Mouse (Mus musculus): Measurements from ENCODE around the gene Cnp.
"Not testable (repeated sequence)": the region's sequence is repeated elsewhere in the genome, so short reads cannot be mapped to it uniquely, and the experiment has no call there.

The Cnp gene

GRCm38 (mm10) chr11:100555583-100555982 is 19.1 kb upstream of the Cnp start:
- DNase-seq, result peak; percentile 75

DNA sequence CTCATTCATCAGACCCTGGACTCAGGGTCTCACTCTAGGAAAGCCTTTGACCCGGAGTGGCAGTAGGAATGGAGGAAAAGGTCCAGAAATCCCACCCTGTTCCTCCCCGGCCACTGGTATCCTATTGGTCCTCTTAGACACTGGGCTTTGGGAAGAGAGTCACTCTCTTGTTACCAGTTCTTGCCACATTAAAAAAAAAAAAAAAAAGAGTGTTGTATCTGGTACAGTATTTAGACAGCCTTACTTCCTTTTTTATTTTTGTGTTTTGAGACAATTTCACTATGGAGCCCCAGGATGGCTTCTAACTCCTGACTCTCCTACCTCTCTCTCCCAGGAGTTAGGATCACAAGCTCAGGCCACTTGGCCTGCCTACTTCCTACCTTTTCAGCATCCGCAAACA is 17.1 kb upstream of the Cnp start:
- no peak for DNase-seq

GRCm38 (mm10) chr11:100559476-100559875 is 15.2 kb upstream of the Cnp start:
- DNase-seq, result no peak

DNA sequence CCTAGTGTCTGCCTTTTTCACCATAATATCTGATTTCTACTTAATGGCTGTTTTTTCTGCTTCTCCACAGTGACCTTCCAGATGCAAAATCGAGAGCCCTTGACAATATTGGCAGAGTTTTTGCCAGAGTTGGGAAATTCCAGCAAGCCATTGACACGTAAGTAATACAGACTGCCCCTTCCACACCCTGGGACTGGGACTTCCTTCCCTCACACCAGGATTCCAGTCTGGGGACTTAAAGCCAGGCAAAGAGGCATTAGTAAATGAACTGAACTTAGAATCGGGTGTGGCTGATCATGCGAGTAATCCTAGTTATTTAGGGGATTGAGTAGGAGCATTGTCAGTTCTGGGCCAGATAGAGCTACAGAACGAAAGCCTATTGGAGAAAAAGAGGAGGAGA is 13.0 kb upstream of the Cnp start:
- no peak for DNase-seq

DNA sequence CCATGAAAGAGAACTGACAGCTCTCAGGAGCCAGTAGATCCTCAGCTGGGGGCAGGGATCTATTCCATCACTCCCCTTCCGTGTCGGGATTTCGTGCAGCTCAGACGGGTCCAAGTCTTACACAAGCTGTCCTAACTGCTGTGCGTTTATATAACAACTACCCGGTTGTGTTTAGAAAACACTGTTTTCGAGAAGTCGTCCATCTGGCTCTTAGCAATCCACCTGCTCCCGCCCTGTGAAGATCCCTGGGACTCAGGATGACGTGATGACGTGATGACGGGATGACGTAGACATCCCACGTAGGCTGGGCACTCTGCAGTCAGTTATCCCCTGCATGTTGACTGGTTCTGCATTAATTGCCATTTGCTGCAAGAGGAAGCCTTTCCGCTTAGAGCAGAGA is 10.4 kb upstream of the Cnp start:
- no peak for DNase-seq

- DNase-seq, result no peak
These were observed 10.0 kb upstream of the Cnp start for GRCm38 (mm10) chr11:100564703-100565102.

DNA sequence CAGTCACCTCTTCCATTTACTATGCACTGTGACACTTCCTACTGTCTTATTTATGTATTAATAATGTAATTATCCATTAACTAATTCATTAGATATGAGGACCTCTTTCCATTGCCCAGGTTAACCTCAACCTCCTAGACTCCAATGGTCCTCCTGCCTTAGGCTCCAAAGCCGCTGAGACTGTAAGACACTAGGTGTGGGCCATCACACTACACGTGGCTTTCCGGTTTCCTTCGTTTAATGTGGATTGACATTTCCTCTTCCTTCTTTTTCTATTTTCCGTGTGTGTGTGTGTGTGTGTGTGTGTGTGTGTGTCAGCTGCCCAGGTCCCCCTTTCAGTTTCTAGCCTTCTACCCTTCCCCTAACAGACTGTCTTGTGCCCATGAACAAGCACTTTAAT is 7.5 kb upstream of the Cnp start:
- no peak for DNase-seq

DNA sequence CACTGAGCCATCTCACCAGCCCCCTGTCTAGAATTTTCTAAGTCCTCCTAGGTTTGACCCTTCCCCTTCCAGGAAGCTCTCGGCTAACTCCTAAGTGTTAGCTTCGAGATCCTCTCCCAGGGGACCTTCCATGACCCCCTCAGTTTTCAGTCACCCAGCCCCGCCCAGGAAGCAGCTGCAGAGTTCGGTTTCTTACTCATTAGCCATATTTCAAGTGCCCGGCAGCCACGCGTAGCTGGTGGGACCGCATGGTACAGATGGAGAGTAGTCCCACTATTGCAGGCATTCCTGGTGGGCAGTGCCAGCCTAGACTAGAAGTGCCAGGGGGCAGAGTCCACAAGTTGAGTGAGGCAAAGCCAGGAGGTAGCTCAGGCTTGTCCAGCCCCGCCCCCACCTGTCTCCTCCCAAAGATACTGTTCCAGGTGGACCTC is 6.9 kb upstream of the Cnp start:
- no peak for DNase-seq

DNA sequence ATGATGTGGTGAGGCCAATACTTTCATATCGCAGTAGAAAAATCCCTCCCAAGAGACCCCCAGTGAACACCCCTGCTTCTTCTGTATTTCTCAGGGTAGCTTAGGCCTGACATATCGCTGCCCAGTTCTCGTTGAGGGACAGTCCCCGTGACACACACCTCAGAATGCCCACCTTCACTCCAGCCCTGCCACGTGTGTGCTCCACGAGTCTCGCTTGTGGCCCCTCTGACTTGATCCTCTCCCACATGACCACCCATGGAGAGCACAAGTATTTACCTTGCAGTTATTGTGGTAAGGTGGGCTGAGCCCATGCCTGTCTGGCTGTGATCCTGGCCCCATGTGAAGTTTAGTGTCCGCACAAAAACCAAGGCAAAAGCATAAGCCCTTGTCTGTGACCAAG is 6.0 kb upstream of the Cnp start:
- no peak for DNase-seq

DNA sequence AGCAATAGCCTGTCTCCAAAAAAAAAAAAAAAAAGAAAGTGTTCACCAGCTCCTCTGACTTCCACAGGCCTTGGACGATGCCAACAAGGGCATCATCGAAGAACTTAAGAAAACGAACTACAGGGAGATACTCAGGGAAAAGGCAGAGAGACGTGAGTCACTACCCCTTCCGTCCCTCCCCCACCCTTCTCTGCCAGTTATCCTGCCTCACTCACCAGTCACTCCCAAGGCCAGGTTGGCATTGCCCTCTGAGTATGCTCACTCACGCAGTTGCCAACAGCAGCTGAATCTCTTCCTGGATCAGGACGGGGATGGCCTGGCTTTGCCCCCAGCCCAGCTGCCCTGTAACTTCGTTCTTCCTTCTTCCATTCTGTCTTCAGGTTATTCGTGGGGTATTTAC is 4.9 kb upstream of the Cnp start:
- DNase-seq, result no peak

DNA sequence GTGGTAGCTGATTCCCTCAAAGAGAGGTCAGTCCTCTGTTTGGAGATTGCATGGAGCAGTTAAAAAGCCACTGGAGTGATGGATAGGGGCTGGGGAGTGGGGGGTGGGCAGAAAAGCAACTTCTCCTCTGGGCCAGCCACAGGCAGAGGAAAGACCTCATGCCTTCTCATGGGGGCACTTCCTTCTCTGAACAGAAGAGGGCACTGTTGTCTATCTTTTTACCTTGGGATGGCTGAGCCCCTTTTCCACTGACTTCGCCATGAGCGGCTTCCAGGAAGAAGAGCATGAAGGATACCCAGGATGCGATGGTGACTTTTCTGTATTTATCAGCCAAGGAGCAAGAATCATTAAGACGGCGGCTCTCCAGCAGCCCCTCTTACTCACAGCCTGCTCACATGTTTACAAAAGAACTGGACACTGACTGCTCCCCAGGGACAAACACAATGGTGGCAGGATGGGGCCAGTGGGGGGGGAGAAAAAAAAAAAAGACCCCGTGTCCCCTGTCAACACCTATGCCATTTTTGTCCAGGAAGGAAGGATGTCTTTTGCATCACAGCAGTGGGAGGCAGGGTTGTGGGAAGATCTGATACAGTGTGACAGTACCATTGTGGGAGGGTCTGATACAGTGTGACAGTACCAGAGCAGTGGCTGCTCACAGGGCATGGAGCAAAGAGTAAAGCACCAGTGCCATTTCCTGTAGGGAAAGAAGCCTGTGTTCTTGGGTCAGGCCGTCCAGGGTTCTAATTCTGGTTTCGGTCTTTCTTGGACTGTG is 4.1 kb upstream of the Cnp start:
- peak; percentile 90 to 91 for DNase-seq

DNA sequence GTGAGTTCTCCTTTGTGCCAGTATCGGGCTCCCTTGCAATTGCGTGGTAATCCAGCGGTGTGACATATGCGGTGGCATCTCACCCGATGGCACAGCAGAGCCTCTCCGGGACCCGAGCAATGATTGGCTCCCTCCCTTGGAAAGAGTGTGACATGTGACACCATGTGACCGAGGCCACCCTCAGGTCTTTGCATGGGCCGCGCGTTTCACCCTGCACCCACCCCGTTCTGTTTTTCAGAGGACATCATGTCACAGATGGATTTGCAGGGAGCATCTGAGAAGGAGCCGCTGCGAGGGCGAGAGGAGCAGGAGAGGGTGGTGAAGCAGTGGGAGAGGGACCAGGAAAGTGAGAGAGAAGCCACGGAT is 3.5 kb upstream of the Cnp start:
- DNase-seq, result peak in 1 of 2 experiments; percentile 38

DNA sequence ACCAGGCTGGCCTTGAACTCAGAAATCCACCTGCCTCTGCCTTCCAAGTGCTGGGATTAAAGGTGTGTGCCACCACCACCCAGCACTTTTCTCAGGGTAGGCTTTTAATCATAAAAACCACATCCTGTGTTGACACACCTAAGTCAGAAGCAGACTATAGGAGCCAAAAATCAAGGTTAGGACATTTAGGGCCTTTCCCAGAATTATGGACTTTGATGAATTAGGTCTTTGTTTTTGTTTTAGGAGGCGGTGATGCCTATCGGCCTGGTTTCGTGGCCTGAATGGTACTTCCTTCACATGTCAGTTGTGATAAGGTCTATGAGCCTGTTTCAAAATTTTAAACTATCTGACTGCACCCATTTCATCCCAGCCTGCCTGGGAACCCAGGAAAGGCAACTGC is 516 bp upstream of the Cnp start:
- no peak for DNase-seq

GRCm38 (mm10) chr11:100575484-100575855 is 766 bp downstream of the Cnp start:
- peak in 1 of 2 experiments; percentile 35 for DNase-seq

GRCm38 (mm10) chr11:100576256-100576655 is 1.6 kb downstream of the Cnp start:
- DNase-seq, result no peak

DNA sequence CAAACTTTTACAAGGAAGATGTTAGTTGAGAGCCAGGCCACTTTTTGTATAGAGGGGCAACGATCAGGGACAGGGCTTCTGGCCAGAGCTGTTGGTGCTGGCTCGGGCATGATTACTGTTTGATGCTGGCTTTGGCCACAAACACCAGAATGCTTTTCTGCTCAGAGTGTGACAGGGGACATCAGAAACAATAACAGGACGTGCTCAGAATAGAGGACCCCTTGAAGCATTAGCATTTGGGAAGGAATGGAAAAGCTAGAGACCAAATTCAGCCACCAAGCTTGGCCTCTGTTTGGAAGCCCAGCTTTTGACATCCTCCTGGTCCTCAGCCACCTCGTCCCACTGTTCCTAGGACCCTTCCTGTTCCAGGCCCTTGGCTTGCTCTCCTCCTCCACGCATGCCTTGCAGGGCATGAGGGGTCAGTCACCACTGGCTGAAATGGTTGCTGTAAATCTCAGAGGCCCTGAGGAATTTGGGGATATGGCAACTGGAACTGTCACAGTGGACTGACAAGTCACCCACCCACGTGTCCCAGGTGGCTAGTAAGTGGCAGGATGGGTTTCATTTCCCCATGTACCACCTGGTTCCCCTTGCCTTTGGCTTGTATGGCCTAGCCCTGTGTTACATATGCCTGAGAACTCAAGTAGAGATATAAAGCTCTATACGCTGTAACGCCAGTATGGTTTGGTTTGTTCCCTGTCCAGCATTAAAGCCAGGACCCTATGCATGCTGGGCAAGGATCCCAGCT is 3.3 kb downstream of the Cnp start:
- no peak for DNase-seq

DNA sequence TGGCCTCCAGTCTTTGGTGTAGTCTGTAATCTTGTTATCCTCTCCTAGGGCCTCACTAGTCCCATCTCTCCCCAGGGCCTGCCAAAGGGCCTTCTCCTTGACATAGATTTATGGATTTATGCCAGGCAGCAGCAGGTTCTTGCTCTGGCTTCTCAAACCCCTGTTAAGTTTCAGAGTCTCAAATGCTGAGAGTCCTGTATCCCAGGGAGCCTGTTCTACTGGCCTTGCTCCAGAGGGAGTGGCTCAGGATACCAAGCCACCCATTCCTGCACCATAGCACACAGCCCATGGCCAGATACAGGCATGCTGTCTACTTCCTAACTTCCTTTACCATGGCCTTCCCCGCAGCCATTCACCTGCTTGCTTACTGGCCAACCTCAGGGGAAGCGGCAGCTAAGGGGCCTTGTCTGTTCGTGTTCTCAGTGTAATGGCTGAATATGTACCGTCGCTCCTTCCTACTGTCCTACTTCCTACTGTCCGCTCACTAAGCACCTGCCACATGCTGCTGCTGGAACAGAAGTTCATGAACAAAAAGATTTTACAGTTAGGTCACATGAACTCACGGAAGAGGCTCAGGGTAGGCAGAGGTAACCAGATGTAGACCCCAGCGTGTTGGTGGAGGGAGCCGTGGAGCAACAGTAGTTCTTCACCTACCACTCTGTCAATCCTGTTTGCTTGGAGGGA is 4.6 kb downstream of the Cnp start:
- DNase-seq, result no peak

DNA sequence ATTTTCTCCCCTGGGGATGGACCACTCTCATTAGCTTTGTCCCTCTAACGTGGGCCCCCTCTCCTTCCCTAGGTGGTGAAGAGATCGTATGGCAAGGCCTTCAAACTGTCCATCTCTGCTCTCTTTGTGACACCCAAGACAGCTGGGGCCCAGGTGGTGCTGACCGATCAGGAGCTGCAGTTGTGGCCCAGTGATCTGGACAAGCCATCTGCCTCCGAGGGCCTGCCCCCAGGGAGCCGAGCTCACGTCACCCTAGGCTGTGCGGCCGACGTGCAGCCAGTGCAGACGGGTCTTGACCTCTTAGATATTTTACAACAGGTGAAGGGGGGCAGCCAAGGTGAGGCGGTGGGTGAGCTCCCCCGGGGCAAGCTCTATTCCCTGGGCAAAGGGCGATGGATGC is 5.6 kb downstream of the Cnp start:
- no peak for DNase-seq

DNA sequence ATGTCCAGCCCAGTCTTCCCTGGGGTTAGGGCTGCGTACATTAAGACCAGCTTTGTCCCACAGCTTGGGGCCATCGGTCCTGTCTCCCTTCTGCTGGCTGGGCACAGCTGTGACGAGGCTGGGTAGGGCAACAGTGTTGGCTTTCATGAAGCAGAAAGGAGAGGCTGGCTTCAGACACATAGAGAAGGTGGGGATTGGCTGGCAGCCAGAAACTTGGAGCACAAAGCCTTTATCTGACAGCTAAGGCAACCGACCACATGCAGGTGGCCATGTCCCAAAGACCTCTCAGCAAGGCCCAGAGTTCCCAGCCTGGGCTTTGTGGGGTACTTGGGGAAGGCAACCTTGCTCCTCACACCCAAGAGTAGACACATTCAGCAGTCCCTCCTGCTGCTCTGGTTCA is 7.1 kb downstream of the Cnp start:
- peak; percentile 58 to 73 for DNase-seq

GRCm38 (mm10) chr11:100582413-100582812 is 7.7 kb downstream of the Cnp start:
- DNase-seq, result not testable (repeated sequence)

DNA sequence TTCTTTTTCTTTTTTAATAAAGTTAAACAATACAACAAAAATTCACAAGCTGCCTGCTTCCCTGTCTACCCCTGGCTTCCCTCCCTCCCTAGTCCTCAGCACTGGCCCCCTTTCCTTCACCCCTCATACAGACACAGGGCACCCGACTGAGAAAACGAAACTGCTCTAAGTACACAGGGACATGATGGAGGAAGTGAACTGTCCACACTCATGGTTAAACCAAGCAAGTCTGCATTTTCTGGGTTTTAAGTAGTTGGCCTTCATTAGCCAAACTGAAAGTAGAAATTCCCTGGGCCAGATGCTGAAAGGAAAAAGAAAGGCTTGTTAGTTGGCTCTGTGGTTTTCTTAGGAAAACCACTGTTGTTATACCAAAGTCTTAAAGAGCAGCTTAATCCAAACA is 8.1 kb downstream of the Cnp start:
- DNase-seq, result no peak

GRCm38 (mm10) chr11:100584561-100584961 is 9.9 kb downstream of the Cnp start:
- no peak for DNase-seq

DNA sequence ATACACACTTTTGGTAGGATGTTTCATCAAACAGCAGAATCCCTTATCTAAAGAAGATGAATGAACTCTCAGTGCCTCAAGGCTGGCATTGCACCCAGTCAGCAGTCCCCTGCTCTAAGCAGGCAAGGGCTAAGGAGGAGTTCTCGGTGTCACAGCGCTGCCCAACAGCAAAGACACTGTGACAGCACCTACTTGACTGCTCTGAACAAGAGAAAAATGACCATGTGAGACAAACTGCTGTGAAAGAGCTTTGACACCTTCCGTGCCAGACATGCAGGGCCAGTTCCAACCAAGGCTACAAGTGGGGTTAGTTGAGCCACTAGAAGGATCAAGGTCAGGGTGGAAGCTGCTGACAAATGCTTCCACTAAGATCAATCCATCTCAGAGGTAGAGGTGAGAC is 10.4 kb downstream of the Cnp start:
- DNase-seq, result no peak

GRCm38 (mm10) chr11:100588462-100588861 is 13.8 kb downstream of the Cnp start:
- no peak for DNase-seq

Data from cerebellum, postnatal 14 days (tissue).